Mouse (Mus musculus): ENCODE measurements around the gene Krt79. TPM values are rescaled to one million over a fixed set of nuclear protein-coding genes. Genes with fewer than 3 reads are reported as not detected.

The Krt79 gene
- total and polyA plus RNA-seq, 3 experiments = not detected

GRCm38 (mm10) chr15:101941948-101942347, 1.8 kb upstream of the Krt79 start:
- Histone ChIP-seq H3K4me3 (ENCODE audit: low read depth, low read length) (no peak overlapping the region), H3K9me3 (replicated peaks) (peaks cover 19% of the 10 kb centered on the region), H3K4me1 (ENCODE audit: insufficient read depth, low read depth, low read length) (no peaks in the 10 kb centered on the region), H3K27me3 (ENCODE audit: insufficient read depth, low read length) (no peaks in the 10 kb centered on the region; the same call in 1 of the 2 replicates), H3K36me3 (replicated peaks) (no peaks in the 10 kb centered on the region)
- no peak for DNase-seq (ENCODE audit: low spot score)
- TF ChIP-seq GATA1 (IDR thresholded peaks at IDR 0.05; ENCODE audit: borderline replicate concordance, low read length) (no peak), POLR2AphosphoS5 (IDR thresholded peaks at IDR 0.05; ENCODE audit: insufficient replicate concordance, low read depth, low read length) (no peak), TAL1 (conservative IDR thresholded peaks at IDR 0.05; ENCODE audit: low read depth, low read length) (no peak), CTCF (IDR thresholded peaks at IDR 0.05; ENCODE audit: low read depth, low read length) (no peak), GATA2 (IDR thresholded peaks at IDR 0.05; ENCODE audit: borderline replicate concordance, low read depth, low read length) (no peak)
- ATAC-seq (ENCODE audit: extremely low read depth, insufficient number of reproducible peaks, low FRiP score, poor library complexity, severe bottlenecking) = no peak

GRCm38 (mm10) chr15:101938600-101939308, 1.4 kb downstream of the Krt79 start:
- ATAC-seq (ENCODE audit: extremely low read depth, insufficient number of reproducible peaks, low FRiP score, poor library complexity, severe bottlenecking) = no peak
- H3K4me1 ChIP-seq (ENCODE audit: insufficient read depth, low read depth, low read length) = no peaks in the 10 kb centered on the region
- no peak for TF ChIP-seq GATA2 (IDR thresholded peaks at IDR 0.05; ENCODE audit: borderline replicate concordance, low read depth, low read length)
- TF ChIP-seq TAL1 (conservative IDR thresholded peaks at IDR 0.05; ENCODE audit: low read depth, low read length) = no peak
- no peak for TF ChIP-seq POLR2AphosphoS5 (IDR thresholded peaks at IDR 0.05; ENCODE audit: insufficient replicate concordance, low read depth, low read length)
- no peak for TF ChIP-seq CTCF (IDR thresholded peaks at IDR 0.05; ENCODE audit: low read depth, low read length)
- no peak for TF ChIP-seq GATA1 (IDR thresholded peaks at IDR 0.05; ENCODE audit: borderline replicate concordance, low read length)
- H3K9me3 ChIP-seq (replicated peaks) = peaks cover 13% of the 10 kb centered on the region; the same call in 1 of the 2 replicates
- no peaks in the 10 kb centered on the region for H3K36me3 ChIP-seq (replicated peaks)
- H3K27me3 ChIP-seq (ENCODE audit: insufficient read depth, low read length) = no peaks in the 10 kb centered on the region; the same call in 1 of the 2 replicates
- no peak overlapping the region for H3K4me3 ChIP-seq (ENCODE audit: low read depth, low read length)
- DNase-seq (ENCODE audit: low spot score) = no peak

- TF ChIP-seq GATA2 (IDR thresholded peaks at IDR 0.05; ENCODE audit: borderline replicate concordance, low read depth, low read length) = no peak
- TF ChIP-seq CTCF (IDR thresholded peaks at IDR 0.05; ENCODE audit: low read depth, low read length) = no peak
- TF ChIP-seq TAL1 (conservative IDR thresholded peaks at IDR 0.05; ENCODE audit: low read depth, low read length) = no peak
- no peak for TF ChIP-seq GATA1 (IDR thresholded peaks at IDR 0.05; ENCODE audit: borderline replicate concordance, low read length)
- TF ChIP-seq POLR2AphosphoS5 (IDR thresholded peaks at IDR 0.05; ENCODE audit: insufficient replicate concordance, low read depth, low read length) = no peak
- peaks cover 18% of the 10 kb centered on the region for H3K9me3 ChIP-seq (replicated peaks)
- no peaks in the 10 kb centered on the region for H3K4me1 ChIP-seq (ENCODE audit: insufficient read depth, low read depth, low read length)
- no peaks in the 10 kb centered on the region for H3K36me3 ChIP-seq (replicated peaks)
- no peaks in the 10 kb centered on the region; the same call in 1 of the 2 replicates for H3K27me3 ChIP-seq (ENCODE audit: insufficient read depth, low read length)
- H3K4me3 ChIP-seq (ENCODE audit: low read depth, low read length) = no peak overlapping the region
- no peak for ATAC-seq (ENCODE audit: extremely low read depth, insufficient number of reproducible peaks, low FRiP score, poor library complexity, severe bottlenecking)
- no peak for DNase-seq (ENCODE audit: low spot score)
Observed at GRCm38 (mm10) chr15:101933024-101933423, 7.1 kb downstream of the Krt79 start.

- no peak for DNase-seq (ENCODE audit: low spot score)
- Histone ChIP-seq H3K4me1 (ENCODE audit: insufficient read depth, low read depth, low read length) (no peaks in the 10 kb centered on the region), H3K27me3 (ENCODE audit: insufficient read depth, low read length) (no peaks in the 10 kb centered on the region; the same call in 1 of the 2 replicates), H3K9me3 (replicated peaks) (peaks cover 31% of the 10 kb centered on the region), H3K36me3 (replicated peaks) (no peaks in the 10 kb centered on the region), H3K4me3 (ENCODE audit: low read depth, low read length) (no peak overlapping the region)
- TF ChIP-seq GATA2 (IDR thresholded peaks at IDR 0.05; ENCODE audit: borderline replicate concordance, low read depth, low read length) (no peak), POLR2AphosphoS5 (IDR thresholded peaks at IDR 0.05; ENCODE audit: insufficient replicate concordance, low read depth, low read length) (no peak), TAL1 (conservative IDR thresholded peaks at IDR 0.05; ENCODE audit: low read depth, low read length) (no peak), CTCF (IDR thresholded peaks at IDR 0.05; ENCODE audit: low read depth, low read length) (no peak), GATA1 (IDR thresholded peaks at IDR 0.05; ENCODE audit: borderline replicate concordance, low read length) (no peak)
- no peak for ATAC-seq (ENCODE audit: extremely low read depth, insufficient number of reproducible peaks, low FRiP score, poor library complexity, severe bottlenecking)
Observed at GRCm38 (mm10) chr15:101929666-101930065, 10.5 kb downstream of the Krt79 start.

- DNase-seq (ENCODE audit: low spot score) = no peak
- H3K9me3 ChIP-seq (replicated peaks) = peaks cover 35% of the 10 kb centered on the region
- no peak for ATAC-seq (ENCODE audit: extremely low read depth, insufficient number of reproducible peaks, low FRiP score, poor library complexity, severe bottlenecking)
- TF ChIP-seq CTCF (IDR thresholded peaks at IDR 0.05; ENCODE audit: low read depth, low read length) (no peak), GATA2 (IDR thresholded peaks at IDR 0.05; ENCODE audit: borderline replicate concordance, low read depth, low read length) (no peak), GATA1 (IDR thresholded peaks at IDR 0.05; ENCODE audit: borderline replicate concordance, low read length) (no peak)
- no peak overlapping the region for H3K4me3 ChIP-seq (ENCODE audit: low read depth, low read length)
- H3K36me3 ChIP-seq (replicated peaks) = no peaks in the 10 kb centered on the region
- no peaks in the 10 kb centered on the region for H3K4me1 ChIP-seq (ENCODE audit: insufficient read depth, low read depth, low read length)
- H3K27me3 ChIP-seq (ENCODE audit: insufficient read depth, low read length) = no peaks in the 10 kb centered on the region; the same call in 1 of the 2 replicates
Observed at GRCm38 (mm10) chr15:101929087-101929486, 11.0 kb downstream of the Krt79 start.

GRCm38 (mm10) chr15:101927340-101928080, 12.6 kb downstream of the Krt79 start:
- no peaks in the 10 kb centered on the region; the same call in 1 of the 2 replicates for H3K27me3 ChIP-seq (ENCODE audit: insufficient read depth, low read length)
- ATAC-seq (ENCODE audit: extremely low read depth, insufficient number of reproducible peaks, low FRiP score, poor library complexity, severe bottlenecking) = no peak

More at GRCm38 (mm10) chr15:101927340-101928080, 12.6 kb downstream of the Krt79 start:
- no peak for DNase-seq (ENCODE audit: low spot score)
- Histone ChIP-seq H3K4me3 (ENCODE audit: low read depth, low read length) (no peak overlapping the region), H3K4me1 (ENCODE audit: insufficient read depth, low read depth, low read length) (no peaks in the 10 kb centered on the region), H3K9me3 (replicated peaks) (peaks cover 35% of the 10 kb centered on the region), H3K36me3 (replicated peaks) (no peaks in the 10 kb centered on the region)
- TF ChIP-seq GATA2 (IDR thresholded peaks at IDR 0.05; ENCODE audit: borderline replicate concordance, low read depth, low read length) (no peak), GATA1 (IDR thresholded peaks at IDR 0.05; ENCODE audit: borderline replicate concordance, low read length) (no peak), CTCF (IDR thresholded peaks at IDR 0.05; ENCODE audit: low read depth, low read length) (no peak), POLR2AphosphoS5 (IDR thresholded peaks at IDR 0.05; ENCODE audit: insufficient replicate concordance, low read depth, low read length) (no peak), TAL1 (conservative IDR thresholded peaks at IDR 0.05; ENCODE audit: low read depth, low read length) (no peak)
